Mouse (Mus musculus): ENCODE measurements around the gene Pip4k2c. TPM values are rescaled to one million over a fixed set of nuclear protein-coding genes. Genes with fewer than 3 reads are reported as not detected.

Pip4k2c gene
- total RNA-seq, 2 experiments from 2014 or later = 94.6 to 106 TPM

DNA sequence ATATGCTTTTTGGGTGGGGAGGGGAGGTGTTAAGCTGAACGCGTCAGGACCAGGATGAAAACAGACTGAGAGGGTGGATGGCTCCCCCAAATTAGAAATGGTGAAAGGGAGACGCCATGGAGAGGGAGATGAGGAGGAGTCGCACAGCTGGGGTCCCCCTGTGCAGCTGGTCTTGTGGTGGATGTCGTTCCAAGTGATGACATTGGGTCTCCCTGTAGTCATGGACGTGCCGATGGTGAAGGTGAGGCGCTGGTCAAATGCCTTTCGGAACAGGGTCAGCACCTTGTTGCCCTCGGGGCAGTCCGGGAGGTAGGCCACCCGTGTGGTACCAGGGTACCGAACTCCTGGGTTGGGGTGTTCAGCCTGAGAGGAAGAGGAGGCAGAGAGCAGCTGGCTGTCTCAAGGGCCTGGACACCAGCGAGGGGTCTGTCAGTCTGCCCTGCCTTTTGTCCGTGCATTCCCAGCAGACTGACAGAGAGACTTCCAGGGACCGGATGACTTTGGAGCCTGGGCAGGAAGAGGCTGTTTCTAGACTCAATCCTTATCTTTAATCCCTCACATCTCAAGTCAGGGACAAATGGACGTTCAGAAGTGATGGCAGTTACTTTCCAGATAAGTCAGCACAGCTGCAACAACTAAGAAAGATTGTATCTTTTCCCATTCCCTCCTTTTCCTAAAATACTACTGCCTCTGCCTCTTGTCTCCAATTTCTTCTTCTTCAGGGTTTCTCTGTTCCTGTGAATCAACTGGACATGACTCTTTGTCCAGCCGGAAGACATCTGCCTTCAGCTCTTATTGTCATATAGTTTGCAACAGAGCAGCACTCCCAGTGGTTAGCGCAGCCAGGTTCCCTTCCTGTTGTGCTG lies 20.0 kb downstream of the Pip4k2c start:
- intact Hi-C loops (cut with DNase I) = no loop called here

DNA sequence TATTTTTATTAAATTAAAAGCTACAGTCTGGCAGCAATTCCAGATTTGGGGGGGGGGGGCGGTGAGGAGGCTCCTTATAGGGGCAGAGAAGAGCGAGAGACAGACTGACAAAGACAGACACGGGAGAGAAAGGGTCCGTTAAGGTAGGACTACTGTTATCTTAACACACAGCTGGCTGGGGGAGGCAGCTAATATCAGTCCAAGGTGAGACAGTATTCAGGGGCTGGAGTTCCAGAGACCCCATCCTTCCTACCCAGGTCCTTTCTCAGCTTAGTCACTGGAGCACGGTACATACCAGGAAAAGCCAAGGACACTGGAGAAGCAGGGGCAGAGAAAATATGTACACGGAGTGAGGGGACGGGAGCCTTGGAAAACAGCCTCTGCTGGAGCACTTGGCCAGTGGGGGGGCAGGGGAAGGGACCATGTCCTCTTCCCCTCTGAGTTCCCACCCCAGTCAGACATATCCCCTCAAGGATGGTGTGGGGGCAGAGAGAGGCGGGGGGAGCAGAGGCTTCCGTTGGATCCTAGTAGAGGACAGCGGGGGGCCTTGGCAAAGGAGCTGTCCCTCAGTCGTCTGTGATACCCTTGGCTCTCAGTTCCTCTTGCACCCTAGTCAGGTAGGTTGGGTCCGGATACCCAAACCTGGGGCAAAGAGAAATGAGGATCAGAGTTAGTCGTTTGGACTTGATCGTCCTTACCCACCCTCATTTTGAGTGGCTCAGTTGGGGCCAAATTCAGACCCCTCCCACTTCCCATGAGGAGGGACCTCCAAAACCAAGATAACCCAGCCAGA lies 20.8 kb downstream of the Pip4k2c start:
- intact Hi-C loops (cut with DNase I) = no loop called here
- DNase-seq (ENCODE audit: low spot score in 2 of 2) = no peak

More for the DNA sequence above, 20.0 kb downstream of the Pip4k2c start:
- no peak for DNase-seq (ENCODE audit: low spot score in 2 of 2)

DNA sequence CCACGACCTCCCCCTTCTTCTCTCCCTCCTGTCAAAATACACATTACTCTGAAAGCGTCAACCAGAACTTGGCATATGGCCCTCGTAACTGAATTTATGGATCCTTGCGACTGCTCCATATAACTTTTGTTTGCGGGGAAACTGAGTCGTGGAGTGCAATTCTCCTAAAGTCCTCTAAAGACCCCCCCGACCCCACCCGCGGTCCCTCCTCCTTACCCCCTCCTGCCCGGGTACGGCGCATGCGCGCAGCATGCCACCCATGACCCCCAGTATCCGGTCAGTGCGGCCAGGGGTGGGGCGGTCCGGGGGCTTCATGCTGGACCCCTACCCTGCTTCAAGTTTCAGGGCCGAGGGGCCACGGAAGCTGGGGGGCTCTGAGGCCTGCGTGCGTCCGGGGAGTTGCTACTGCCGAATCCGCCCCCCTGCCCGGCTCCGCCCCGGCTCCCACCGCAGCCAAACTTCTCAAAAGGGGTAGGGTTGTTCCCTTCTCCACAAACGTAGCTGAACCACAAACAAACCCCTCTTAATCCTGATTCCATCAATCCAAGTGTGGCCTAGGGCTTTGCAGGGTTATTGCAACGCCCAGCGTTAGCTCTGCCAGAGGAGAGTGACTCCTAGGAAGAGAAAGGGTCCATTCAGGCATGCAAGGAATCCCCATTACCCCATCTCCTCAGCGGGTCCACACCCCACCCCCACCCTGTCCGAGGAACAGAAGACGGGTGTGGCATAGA lies 21.6 kb downstream of the Pip4k2c start, which contains the start of gene Arhgef25:
Gene Arhgef25 (minus strand): TSS at position 433 of the 731 bp plus-strand sequence.
- intact Hi-C loops (cut with DNase I) = no loop called here

DNA sequence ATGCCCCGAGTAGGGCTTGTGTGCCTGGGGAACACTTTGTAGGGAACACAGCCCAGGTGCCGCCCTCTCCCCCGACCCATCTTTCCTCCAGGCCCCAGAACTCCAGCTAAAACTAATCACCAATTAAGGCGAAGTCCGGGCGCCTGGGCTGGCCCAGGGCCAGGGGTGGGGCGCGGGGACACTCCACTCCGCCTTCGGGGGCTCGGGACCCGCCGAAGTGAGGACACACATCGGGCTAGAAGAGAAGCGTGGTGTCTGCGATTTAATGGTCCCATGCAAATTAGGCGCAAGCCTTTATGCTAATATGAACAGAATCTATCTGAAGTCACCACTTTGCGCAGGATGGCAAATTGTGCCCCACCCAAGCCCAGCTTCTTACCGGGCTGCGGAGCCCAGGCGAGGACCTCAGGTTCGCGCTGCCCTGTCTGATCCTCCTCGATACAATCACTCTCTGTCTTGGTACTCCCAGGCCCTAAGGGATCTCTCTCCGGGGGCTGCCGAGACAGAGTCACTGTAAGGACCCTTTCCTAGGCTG lies 22.2 kb downstream of the Pip4k2c start:
- DNase-seq (ENCODE audit: low spot score in 2 of 2) = peak in 1 of 2 experiments; percentile 19
- intact Hi-C loops (cut with DNase I) = no loop called here

More for the DNA sequence above, 21.6 kb downstream of the Pip4k2c start, which contains the start of gene Arhgef25:
- DNase-seq (ENCODE audit: low spot score in 2 of 2) = peak in 1 of 2 experiments; percentile 32

DNA sequence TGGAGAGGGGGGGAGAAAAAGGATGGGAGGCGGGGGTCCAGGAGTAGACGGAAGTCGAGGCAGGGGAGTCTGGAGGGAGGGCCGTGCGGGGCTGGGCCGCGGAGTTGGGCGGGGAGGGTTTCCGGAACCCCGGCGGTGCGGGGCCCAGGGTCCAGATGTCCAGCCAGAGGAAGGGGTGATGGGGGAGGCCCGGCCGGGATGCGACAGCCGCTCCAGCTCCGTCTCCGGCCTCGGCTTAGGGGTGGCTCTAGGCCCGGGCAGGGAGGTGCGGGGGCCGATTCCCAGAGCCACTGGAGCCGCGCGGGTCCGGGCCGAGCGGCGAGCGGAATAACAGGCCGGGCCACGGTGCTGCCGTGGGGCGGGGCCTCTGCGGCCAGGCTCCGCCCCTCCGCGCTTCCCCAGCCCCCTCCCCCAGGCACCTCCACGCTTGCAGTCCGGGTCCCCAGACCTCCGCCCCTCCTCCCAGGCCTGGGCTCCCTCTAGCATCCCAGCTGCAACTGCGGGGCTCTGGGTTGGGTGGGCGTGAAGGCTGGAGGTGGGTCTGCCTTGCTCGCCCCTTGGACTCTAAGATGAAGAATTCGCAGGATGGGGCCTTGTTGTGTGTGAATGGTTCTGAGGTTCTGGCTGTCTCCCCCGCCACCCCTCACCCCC lies 22.8 kb downstream of the Pip4k2c start:
- intact Hi-C loops (cut with DNase I) = no loop called here
- peak; percentile 54 to 77 for DNase-seq (ENCODE audit: low spot score in 2 of 2)

DNA sequence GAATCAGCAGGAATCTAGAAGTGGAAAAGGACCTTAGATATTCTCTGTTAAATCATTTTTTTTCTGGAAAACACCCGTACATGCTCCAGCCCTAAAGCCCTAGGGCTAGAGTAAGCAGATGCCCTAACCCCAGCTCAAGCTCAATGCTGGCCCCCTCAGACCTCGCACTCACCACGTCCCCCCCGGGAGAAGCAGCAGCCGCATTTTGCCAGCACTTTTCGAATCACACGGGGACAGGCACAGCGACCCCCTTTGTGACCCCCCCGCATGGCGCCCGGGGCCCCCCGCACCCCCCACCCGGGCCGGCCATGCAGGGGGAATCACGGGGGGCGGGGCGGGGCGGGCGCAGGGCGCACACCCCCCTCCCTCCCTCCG lies 23.3 kb downstream of the Pip4k2c start:
- DNase-seq (ENCODE audit: low spot score in 2 of 2) = no peak
- intact Hi-C loops (cut with DNase I) = no loop called here

DNA sequence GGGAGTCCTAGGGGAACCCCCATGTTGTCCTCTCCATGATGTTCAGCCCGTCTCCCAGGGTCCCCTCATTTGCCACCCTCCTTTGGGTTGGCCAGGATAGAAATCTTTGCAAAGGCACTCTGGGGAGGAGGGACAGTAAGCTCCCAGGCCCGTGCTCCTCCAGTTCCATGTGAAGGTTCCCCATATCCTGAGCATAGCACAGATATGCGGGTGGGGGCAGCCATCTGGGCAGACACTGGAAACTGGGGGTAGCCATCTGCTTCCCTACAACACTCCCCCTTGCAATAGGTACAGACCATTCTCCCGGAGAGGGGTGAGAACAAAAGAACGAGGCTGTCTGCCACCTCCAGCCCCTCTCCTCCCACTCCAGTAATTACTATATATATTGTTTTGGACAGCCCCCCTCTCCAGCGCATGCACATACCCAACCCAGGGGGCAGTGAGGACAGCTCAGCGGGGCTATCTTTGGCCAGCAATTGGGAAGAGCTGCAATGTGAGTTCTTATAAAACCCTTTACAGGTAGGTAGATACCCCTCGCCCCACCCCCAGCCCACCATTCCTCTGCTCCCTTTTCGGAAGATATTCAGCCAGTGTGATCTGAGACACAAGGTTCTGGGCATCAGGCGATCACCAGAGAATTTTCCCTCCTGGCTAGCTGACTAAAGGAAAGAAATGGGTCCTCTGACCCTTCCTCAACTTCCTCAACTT lies 23.9 kb downstream of the Pip4k2c start:
- DNase-seq (ENCODE audit: low spot score in 2 of 2) = peak; percentile 82 to 86
- intact Hi-C loops (cut with DNase I) = no loop called here

DNA sequence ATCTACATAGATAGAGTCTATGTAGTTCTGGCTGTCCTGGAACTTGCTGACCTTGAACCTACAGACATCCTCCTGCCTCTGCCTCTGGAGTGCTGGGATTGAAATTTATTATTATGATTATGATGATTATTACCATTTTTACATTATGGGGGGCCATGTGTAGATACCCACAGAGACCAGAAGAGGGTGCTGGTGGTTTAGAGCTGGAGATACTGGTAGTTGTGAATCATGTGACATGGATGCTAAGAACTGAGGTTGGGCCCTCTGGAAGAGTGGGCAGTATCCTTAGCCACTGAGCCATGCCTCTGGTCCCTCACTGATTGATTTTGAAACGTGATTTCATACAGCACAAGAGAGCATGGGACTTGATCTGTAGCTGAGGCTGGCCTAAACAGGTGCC lies 24.9 kb downstream of the Pip4k2c start:
- DNase-seq (ENCODE audit: low spot score in 2 of 2) = no peak
- intact Hi-C loops (cut with DNase I) = no loop called here

DNA sequence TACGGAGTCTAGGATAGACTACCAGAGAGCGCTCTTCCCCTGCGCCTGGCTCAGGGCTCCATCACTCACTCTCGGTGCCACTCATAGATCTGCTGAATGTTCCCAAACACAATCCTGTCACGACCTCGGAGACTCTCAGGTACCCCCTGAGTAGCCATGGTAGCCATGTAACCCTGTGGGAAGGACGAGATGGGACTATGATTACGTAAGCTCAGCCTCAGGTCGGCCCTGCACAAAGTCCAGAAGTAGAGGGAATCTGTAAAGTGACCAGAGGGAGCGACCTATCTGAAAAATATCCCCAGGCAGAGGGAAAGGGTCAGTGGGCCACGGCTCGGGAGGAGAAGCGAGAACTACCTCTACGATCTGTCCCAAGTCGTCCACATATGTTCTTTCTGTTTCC lies 25.9 kb downstream of the Pip4k2c start:
- intact Hi-C loops (cut with DNase I) = no loop called here
- no peak for DNase-seq (ENCODE audit: low spot score in 2 of 2)

DNA sequence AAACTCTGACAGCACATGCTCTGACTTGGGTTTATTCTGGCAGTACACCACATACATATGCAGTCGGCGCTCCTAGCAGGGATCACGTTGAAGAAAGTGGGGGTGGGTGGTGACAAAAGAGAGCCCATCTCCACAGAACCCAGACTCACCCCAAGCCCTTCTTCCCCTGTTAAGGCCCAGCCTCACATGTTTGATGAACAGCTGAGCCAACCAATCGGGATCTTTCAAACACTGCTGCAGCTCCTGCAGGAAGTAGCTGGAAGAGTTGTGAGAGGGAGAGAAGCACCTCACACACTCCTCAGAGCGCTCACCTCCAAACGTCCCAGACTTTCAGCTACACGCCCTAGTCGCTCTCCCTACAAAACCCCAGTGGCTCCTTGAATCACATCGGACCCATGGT lies 26.3 kb downstream of the Pip4k2c start:
- intact Hi-C loops (cut with DNase I) = no loop called here
- peak in 1 of 2 experiments; percentile 31 for DNase-seq (ENCODE audit: low spot score in 2 of 2)

DNA sequence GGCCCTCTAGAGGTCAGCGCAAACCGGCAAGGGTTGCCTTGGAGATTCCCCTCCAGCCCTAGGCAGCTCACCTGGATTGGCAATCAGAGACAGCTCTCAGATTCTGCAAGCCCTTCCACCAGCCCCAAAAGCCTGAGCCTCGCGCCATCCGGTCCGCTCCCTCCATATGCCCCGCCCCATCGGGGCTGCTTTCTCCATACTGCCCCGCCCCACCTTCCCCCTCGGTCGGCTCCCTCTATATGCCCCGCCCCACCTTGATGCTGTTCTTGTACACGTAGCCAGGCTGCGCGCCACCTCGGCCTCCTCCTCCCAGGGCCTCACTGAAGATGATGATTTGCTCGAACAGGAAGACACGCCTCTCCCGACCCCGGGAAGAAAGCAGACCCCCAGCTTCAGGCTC lies 27.6 kb downstream of the Pip4k2c start:
- intact Hi-C loops (cut with DNase I) = no loop called here
- no peak for DNase-seq (ENCODE audit: low spot score in 2 of 2)

DNA sequence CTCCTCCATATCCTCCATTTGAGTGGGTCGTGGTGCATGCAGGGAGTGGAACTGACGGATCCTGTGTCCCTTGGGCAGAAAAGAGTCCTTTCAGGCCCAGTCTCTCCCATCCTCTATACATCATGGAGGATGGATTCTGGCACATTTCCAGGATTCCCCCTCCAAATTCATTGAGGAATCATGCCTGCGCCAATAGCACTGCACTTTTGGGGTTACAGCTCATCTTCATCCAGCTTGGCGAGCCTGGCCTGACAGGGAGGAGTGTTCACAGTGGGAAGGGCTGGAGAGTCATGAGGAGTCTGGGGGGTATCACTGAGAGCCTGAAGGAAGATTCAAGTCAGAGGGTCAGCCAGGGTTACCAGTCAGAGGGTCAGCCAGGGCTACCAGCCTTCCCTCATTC lies 28.8 kb downstream of the Pip4k2c start:
- intact Hi-C loops (cut with DNase I) = no loop called here
- DNase-seq (ENCODE audit: low spot score in 2 of 2) = no peak

DNA sequence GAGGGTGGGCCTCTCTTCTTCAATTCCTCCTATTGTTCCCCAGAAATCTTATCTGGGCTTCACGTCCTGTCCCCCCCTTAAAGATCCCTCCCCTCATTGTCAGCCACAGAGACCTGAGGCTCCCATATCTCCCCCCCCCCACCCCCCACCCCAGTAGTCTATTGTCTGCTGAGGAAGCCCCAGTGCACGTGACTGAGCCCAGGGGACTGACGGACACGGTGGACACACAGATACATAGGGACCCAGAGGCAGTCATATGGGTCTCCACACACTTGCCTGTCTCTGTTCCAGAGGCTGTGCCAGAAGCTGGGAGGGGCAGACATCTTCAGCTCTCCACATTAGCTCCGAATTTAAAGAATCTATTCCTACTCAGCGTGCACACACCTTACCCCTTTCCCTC lies 29.8 kb downstream of the Pip4k2c start:
- no peak for DNase-seq (ENCODE audit: low spot score in 2 of 2)
- intact Hi-C loops (cut with DNase I) = no loop called here

DNA sequence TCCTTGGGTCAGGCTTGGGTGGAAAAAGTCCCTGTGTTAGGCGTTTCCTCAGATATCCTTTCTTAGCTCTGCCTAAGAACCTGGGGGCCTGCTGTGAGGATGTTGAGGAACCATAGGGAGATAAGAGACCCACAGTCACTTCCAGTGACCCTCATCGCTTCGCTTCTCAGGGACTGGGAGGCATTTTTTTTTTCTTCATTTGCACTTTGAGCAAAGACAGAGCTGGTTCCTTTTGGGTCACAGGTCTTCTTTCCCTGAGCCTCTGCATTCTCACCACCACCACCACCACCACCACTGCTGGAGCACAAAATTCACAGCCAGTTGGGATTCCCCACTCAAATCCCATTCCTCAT lies 30.7 kb downstream of the Pip4k2c start:
- DNase-seq (ENCODE audit: low spot score in 2 of 2) = no peak
- intact Hi-C loops (cut with DNase I) = no loop called here

DNA sequence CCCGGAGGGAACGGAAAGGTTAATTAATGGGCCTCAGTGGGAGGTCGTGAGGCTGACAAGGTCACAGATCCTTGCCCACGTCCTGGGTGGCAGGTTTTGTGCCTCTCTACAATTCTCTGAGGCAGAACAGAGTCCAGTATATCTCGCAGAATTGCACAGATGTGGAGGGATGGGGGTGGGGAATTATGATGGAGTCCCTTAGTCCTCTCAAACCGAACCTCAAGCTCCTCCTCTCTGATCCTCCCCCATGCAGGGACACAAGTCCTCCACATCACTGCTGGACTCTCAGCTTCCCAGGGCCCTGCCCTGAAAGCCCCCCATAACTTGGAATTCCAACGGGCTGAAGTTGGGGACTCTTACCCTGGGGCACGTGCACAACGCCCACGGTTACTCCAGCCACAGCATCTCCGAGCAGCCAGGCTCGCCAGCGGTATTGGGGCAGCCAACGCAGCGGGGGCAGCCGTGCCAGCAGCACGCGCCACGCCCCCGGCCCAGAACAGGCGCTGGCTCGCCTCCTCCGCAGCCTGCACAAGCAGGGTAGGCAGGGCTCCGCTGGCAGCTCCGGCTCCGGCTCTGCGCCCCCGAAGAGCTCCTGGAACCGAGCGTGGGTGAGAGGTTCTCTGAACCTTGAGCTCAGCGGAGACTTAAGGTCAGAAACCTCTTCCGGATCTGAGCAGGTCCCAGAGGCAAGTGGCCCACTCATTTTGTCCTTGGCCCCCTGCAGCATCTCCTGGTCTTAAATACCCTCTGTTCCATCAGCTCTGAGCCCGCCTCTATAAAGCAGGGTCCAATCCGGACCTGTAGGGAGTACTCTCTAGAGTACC lies 31.3 kb downstream of the Pip4k2c start, which contains the start of gene Slc26a10:
Gene Slc26a10 (minus strand): TSS at position 775 of the 824 bp plus-strand sequence.
- intact Hi-C loops (cut with DNase I) = no loop called here
- DNase-seq (ENCODE audit: low spot score in 2 of 2) = peak; percentile 65 to 82

DNA sequence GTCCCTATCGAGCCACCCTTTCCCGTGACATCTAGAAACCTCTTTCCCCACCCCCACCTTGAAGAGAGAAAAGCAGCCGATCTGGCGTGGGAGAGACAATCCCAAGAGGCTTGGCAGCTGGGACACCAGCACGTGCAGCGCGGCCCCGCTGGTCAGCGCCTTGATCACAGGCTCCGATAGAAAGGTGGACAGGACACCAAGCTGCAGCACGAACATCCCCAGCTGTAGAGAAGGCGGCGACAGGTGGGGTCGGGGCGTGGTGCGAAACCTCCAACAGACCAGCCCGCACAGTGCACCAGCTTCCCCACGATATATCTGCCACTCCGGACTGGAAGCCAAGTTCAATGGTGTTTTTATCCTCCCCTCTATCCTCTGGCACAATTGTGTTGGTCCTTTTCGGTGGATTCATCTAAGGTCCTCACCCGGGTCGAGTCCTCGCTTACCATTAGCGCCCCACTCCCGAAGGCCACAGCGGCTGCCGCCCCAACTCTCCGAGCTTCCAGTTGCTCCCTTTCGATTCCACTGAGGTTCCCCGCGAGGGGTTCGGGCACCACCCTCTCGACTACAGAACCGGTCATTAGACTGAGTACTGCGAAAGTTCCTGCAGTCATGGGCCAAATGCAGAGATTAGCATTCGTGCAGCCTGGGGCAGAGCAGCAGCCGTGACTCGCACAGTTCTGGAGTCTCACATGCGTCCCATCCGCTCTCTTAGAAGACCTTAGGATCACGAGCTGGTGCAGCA lies 32.9 kb downstream of the Pip4k2c start:
- peak in 1 of 2 experiments; percentile 11 for DNase-seq (ENCODE audit: low spot score in 2 of 2)
- intact Hi-C loops (cut with DNase I) = no loop called here

DNA sequence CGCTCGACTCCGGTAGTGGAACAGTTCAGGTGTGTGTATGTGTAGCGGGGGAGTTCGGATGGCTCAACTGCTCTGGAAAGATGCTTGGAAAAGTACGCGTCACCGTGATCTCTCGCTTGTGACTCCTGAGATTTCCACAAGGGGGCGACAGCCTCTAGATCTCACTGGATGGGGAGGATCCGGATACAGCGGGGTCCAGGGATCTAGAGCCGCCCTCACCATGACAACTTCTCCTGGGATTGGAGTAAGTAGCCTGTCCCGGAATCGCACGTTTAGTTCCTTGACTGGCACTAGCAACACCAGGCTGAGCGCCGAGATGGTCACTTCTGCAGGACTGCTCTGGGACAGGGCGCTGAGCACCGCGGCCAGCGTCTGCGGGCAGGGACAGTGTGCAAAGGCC lies 33.7 kb downstream of the Pip4k2c start:
- DNase-seq (ENCODE audit: low spot score in 2 of 2) = peak in 1 of 2 experiments; percentile 76
- intact Hi-C loops (cut with DNase I) = loop anchor here (2.0 kb wide), 1 partner anchor 53 kb away; no protein-coding TSS in a partner anchor

All from left cerebral cortex, postnatal 36 days (tissue).